Mouse (Mus musculus) midbrain, embryonic 15.5 days (tissue): ENCODE measurements around the gene Slc22a7. TPM values are rescaled to one million over a fixed set of nuclear protein-coding genes. Genes with fewer than 3 reads are reported as not detected.

Experiments
- ATAC-seq: fragments of 200-750 bp; cut with Nextera tagmentation; replicated peaks from 2 replicates; pipeline ENCODE4 v1.8.0; 2017; ENCODE audit warnings: moderate TSS enrichment
- H3K27ac ChIP-seq: fragments of 300-500 bp; sonication (generic); 2 replicates; pipeline ENCODE4 v1.5.1; 2015; ENCODE audit warnings: mild to moderate bottlenecking, inconsistent platforms
- H3K27me3 ChIP-seq: fragments of 300-500 bp; sonication (generic); replicated peaks from 2 replicates; pipeline ENCODE4 v1.6.1; 2015; ENCODE audit warnings: inconsistent platforms
- H3K36me3 ChIP-seq: fragments of 300-500 bp; sonication (generic); replicated peaks from 2 replicates; pipeline ENCODE4 v1.6.1; 2015; ENCODE audit warnings: inconsistent platforms
- H3K4me1 ChIP-seq: fragments of 300-500 bp; sonication (generic); 2 replicates; pipeline ENCODE4 v1.6.1; 2015; ENCODE audit warnings: inconsistent platforms
- H3K4me2 ChIP-seq: fragments of 300-500 bp; sonication (generic); 2 replicates; pipeline ENCODE4 v1.6.1; 2015; ENCODE audit warnings: inconsistent platforms, mild to moderate bottlenecking, moderate library complexity
- H3K4me3 ChIP-seq: fragments of 300-500 bp; sonication (generic); 2 replicates; pipeline ENCODE4 v1.5.1; 2015; ENCODE audit warnings: mild to moderate bottlenecking, inconsistent platforms
- H3K9ac ChIP-seq: fragments of 300-500 bp; sonication (generic); 2 replicates; pipeline ENCODE4 v1.6.1; 2015; ENCODE audit warnings: mild to moderate bottlenecking, inconsistent platforms
- H3K9me3 ChIP-seq: fragments of 300-500 bp; sonication (generic); 2 replicates; pipeline ENCODE4 v1.6.1; 2016; ENCODE audit warnings: inconsistent platforms
- WGBS: fragments of 180-500 bp; shearing (Covaris S2); methylation state at CpG from one replicate; pipeline ENCODE4 v1.1.7; 2015; ENCODE audit warnings: mixed read lengths; 5-methylcytosine and 5-hydroxymethylcytosine counted together
- polyA plus RNA-seq: library from polyadenylated mRNA; unstranded; fragments of >200 nt; fragmentation: Nextera tagmentation; extraction: Ambion mirVana; gene quantifications from 2 replicates; pipeline ENCODE4 v1.2.1, GENCODE M21; 2015

Gene Slc22a7
- polyA plus RNA-seq, result not detected in 2 replicates

- no peak for ATAC-seq
- 0 out of 2 replicates have a peak, but pooled peaks cover 17% of the 10 kb centered on the region for H3K4me1 ChIP-seq
- H3K9me3 ChIP-seq, result no peaks in the 10 kb centered on the region
- peaks cover under 1% of the 10 kb centered on the region; the same call in 1 of the 2 replicates for H3K27me3 ChIP-seq
- no peak within 1 kb of the TSS for H3K4me3 ChIP-seq
- H3K27ac ChIP-seq, result no peak within 1 kb of the TSS
- no peak within 1 kb of the TSS for H3K4me2 ChIP-seq
- H3K36me3 ChIP-seq, result no peaks in the 10 kb centered on the region
- WGBS, result 77% methylated on average over 4 of the region's 4 CpGs
- H3K9ac ChIP-seq, result no peak within 1 kb of the TSS
Observed at GRCm38 (mm10) chr17:46438298-46438873, at the start of gene Slc22a7. Slc22a7 (minus strand) TSS chr17:46438457.

GRCm38 (mm10) chr17:46487431-46487830, 49.2 kb upstream of the Slc22a7 start, which contains the start of gene Ttbk1:
Ttbk1 (minus strand) TSS chr17:46487675.
- Histone ChIP-seq H3K4me3 (peak within 1 kb of the TSS; percentile 80), H3K27me3 (no peaks in the 10 kb centered on the region), H3K9me3 (no peaks in the 10 kb centered on the region), H3K4me1 (peaks cover 45% of the 10 kb centered on the region), H3K27ac (peak within 1 kb of the TSS; percentile 79), H3K4me2 (peak within 1 kb of the TSS; percentile 83), H3K36me3 (no peaks in the 10 kb centered on the region), H3K9ac (peak within 1 kb of the TSS; percentile 96)
- 0% methylated on average over 21 of the region's 49 CpGs for WGBS
- ATAC-seq, result peak; percentile 81

- Histone ChIP-seq H3K4me2 (peak overlapping the region; percentile 83), H3K4me1 (peaks cover 45% of the 10 kb centered on the region), H3K9me3 (no peaks in the 10 kb centered on the region), H3K27me3 (no peaks in the 10 kb centered on the region), H3K9ac (peak overlapping the region; percentile 96), H3K4me3 (peak overlapping the region; percentile 80), H3K36me3 (no peaks in the 10 kb centered on the region), H3K27ac (peak overlapping the region; percentile 79)
- under 1% methylated on average over 10 of the region's 22 CpGs for WGBS
- ATAC-seq, result peak; percentile 51
Observed at GRCm38 (mm10) chr17:46486995-46487394, 48.7 kb upstream of the Slc22a7 start.

- 11% methylated on average over 6 of the region's 6 CpGs for WGBS
- Histone ChIP-seq H3K27ac (no peak overlapping the region), H3K4me3 (peak overlapping the region; percentile 36), H3K9me3 (no peaks in the 10 kb centered on the region), H3K4me1 (peaks cover 45% of the 10 kb centered on the region), H3K36me3 (peaks cover 11% of the 10 kb centered on the region; the same call in 1 of the 2 replicates), H3K27me3 (no peaks in the 10 kb centered on the region), H3K9ac (peak overlapping the region; percentile 54; the same call in 1 of the 2 replicates), H3K4me2 (peak overlapping the region; percentile 73)
- no peak for ATAC-seq
Observed at GRCm38 (mm10) chr17:46484461-46484875, 46.2 kb upstream of the Slc22a7 start.

- Histone ChIP-seq H3K4me2 (peak overlapping the region; percentile 73), H3K36me3 (peaks cover 14% of the 10 kb centered on the region; the same call in 1 of the 2 replicates), H3K27ac (peak overlapping the region; percentile 27; the same call in 1 of the 2 replicates), H3K27me3 (no peaks in the 10 kb centered on the region), H3K9me3 (no peaks in the 10 kb centered on the region), H3K4me1 (peaks cover 45% of the 10 kb centered on the region), H3K9ac (peak overlapping the region; percentile 54), H3K4me3 (peak overlapping the region; percentile 36)
- 3% methylated on average over 13 of the region's 13 CpGs for WGBS
- ATAC-seq, result peak; percentile 5; the same call in 1 of the 2 replicates
Observed at GRCm38 (mm10) chr17:46484021-46484431, 45.8 kb upstream of the Slc22a7 start.

GRCm38 (mm10) chr17:46483561-46484001, 45.3 kb upstream of the Slc22a7 start:
- Histone ChIP-seq H3K9me3 (no peaks in the 10 kb centered on the region), H3K27ac (peak overlapping the region; percentile 27; the same call in 1 of the 2 replicates), H3K9ac (peak overlapping the region; percentile 54), H3K36me3 (peaks cover 14% of the 10 kb centered on the region; the same call in 1 of the 2 replicates), H3K4me2 (peak overlapping the region; percentile 73), H3K27me3 (no peaks in the 10 kb centered on the region), H3K4me3 (peak overlapping the region; percentile 36), H3K4me1 (peaks cover 45% of the 10 kb centered on the region)
- 0 out of 2 replicates have a peak, but pooled peaks have one; percentile 24 for ATAC-seq
- WGBS, result 0% methylated on average over 16 of the region's 16 CpGs

GRCm38 (mm10) chr17:46477286-46477685, 39.0 kb upstream of the Slc22a7 start:
- H3K9ac ChIP-seq, result no peak overlapping the region
- H3K4me2 ChIP-seq, result no peak overlapping the region
- no peak for ATAC-seq
- H3K4me3 ChIP-seq, result no peak overlapping the region
- no peaks in the 10 kb centered on the region for H3K4me1 ChIP-seq
- H3K27ac ChIP-seq, result no peak overlapping the region
- peaks cover 58% of the 10 kb centered on the region for H3K36me3 ChIP-seq
- H3K27me3 ChIP-seq, result no peaks in the 10 kb centered on the region
- WGBS, result 83% methylated on average over 15 of the region's 15 CpGs
- H3K9me3 ChIP-seq, result no peaks in the 10 kb centered on the region

GRCm38 (mm10) chr17:46476601-46477000, 38.3 kb upstream of the Slc22a7 start:
- peaks cover 63% of the 10 kb centered on the region for H3K36me3 ChIP-seq
- no peak for ATAC-seq
- 87% methylated on average over 8 of the region's 8 CpGs for WGBS

GRCm38 (mm10) chr17:46467830-46468229, 29.6 kb upstream of the Slc22a7 start:
- no peak for ATAC-seq
- H3K27me3 ChIP-seq, result no peaks in the 10 kb centered on the region
- no peak overlapping the region for H3K27ac ChIP-seq
- H3K36me3 ChIP-seq, result peaks cover 60% of the 10 kb centered on the region
- H3K4me2 ChIP-seq, result no peak overlapping the region
- no peak overlapping the region for H3K9ac ChIP-seq
- no peaks in the 10 kb centered on the region for H3K9me3 ChIP-seq
- H3K4me1 ChIP-seq, result no peaks in the 10 kb centered on the region
- no peak overlapping the region for H3K4me3 ChIP-seq
- 71% methylated on average over 9 of the region's 9 CpGs for WGBS

More at GRCm38 (mm10) chr17:46476601-46477000, 38.3 kb upstream of the Slc22a7 start:
- Histone ChIP-seq H3K4me1 (no peaks in the 10 kb centered on the region), H3K4me2 (no peak overlapping the region), H3K9ac (no peak overlapping the region), H3K9me3 (no peaks in the 10 kb centered on the region), H3K27me3 (no peaks in the 10 kb centered on the region), H3K27ac (no peak overlapping the region), H3K4me3 (no peak overlapping the region)

- no peak overlapping the region for H3K4me2 ChIP-seq
- H3K36me3 ChIP-seq, result peaks cover 10% of the 10 kb centered on the region; the same call in 1 of the 2 replicates
- H3K27ac ChIP-seq, result no peak overlapping the region
- no peaks in the 10 kb centered on the region for H3K9me3 ChIP-seq
- no peaks in the 10 kb centered on the region for H3K27me3 ChIP-seq
- no peak overlapping the region for H3K4me3 ChIP-seq
- ATAC-seq, result no peak
- no peak overlapping the region for H3K9ac ChIP-seq
- WGBS, result 92% methylated on average over 5 of the region's 5 CpGs
- peaks cover 6% of the 10 kb centered on the region for H3K4me1 ChIP-seq
Observed at GRCm38 (mm10) chr17:46462226-46462625, 24.0 kb upstream of the Slc22a7 start.

GRCm38 (mm10) chr17:46461347-46461746, 23.1 kb upstream of the Slc22a7 start:
- Histone ChIP-seq H3K9me3 (no peaks in the 10 kb centered on the region), H3K27me3 (no peaks in the 10 kb centered on the region), H3K4me3 (no peak overlapping the region), H3K27ac (no peak overlapping the region), H3K4me1 (peaks cover 6% of the 10 kb centered on the region), H3K4me2 (peak overlapping the region; percentile 24; the same call in 1 of the 2 replicates), H3K36me3 (peaks cover 2% of the 10 kb centered on the region; the same call in 1 of the 2 replicates), H3K9ac (no peak overlapping the region)
- ATAC-seq, result no peak
- WGBS, result 30% methylated on average over 8 of the region's 8 CpGs

- H3K27ac ChIP-seq, result no peak overlapping the region
- H3K9me3 ChIP-seq, result no peaks in the 10 kb centered on the region
- 8% methylated on average over 32 of the region's 32 CpGs for WGBS
- no peaks in the 10 kb centered on the region for H3K27me3 ChIP-seq
- H3K4me3 ChIP-seq, result no peak overlapping the region
- H3K4me1 ChIP-seq, result peaks cover 12% of the 10 kb centered on the region
- H3K4me2 ChIP-seq, result peak overlapping the region; percentile 24; the same call in 1 of the 2 replicates
- no peak for ATAC-seq
- H3K36me3 ChIP-seq, result no peaks in the 10 kb centered on the region
- H3K9ac ChIP-seq, result no peak overlapping the region
Observed at GRCm38 (mm10) chr17:46460673-46461072, 22.4 kb upstream of the Slc22a7 start.
